Mouse (Mus musculus) C2C12 (cell line): ENCODE measurements around the gene Cep170b. TPM values are rescaled to one million over a fixed set of nuclear protein-coding genes. Genes with fewer than 3 reads are reported as not detected.

Source experiments
- H3K27me3 ChIP-seq: one replicate; pipeline ENCODE4 v1.6.1; 2011; ENCODE audit not compliant: control insufficient read depth, insufficient read depth, insufficient read length
- H3K36me3 ChIP-seq: one replicate; pipeline ENCODE4 v1.6.1; 2011; ENCODE audit not compliant: control insufficient read depth, insufficient read depth
- H3K4me3 ChIP-seq: one replicate; pipeline ENCODE4 v1.5.1; 2011; ENCODE audit warnings: mild to moderate bottlenecking, control low read depth; ENCODE audit not compliant: poor library complexity, insufficient read depth, severe bottlenecking
- H3K79me2 ChIP-seq: one replicate; pipeline ENCODE4 v1.6.1; 2011; ENCODE audit not compliant: control insufficient read depth, insufficient read depth
- H3K79me3 ChIP-seq: one replicate; pipeline ENCODE4 v1.6.1; 2011; ENCODE audit warnings: low read depth, control low read depth
- H3ac ChIP-seq: one replicate; pipeline ENCODE3; 2011; ENCODE audit warnings: low read depth; ENCODE audit not compliant: control insufficient read depth, insufficient read length
- CEBPB ChIP-seq: IDR thresholded peaks from one replicate; pipeline ENCODE4 v1.6.1; 2011; ENCODE audit warnings: low read depth, mild to moderate bottlenecking, control low read depth, moderate library complexity
- CTCF ChIP-seq: IDR thresholded peaks from one replicate; pipeline ENCODE4 v1.5.1; 2011; ENCODE audit not compliant: control insufficient read depth, insufficient read depth, insufficient read length
- FOSL1 ChIP-seq: IDR thresholded peaks from one replicate; pipeline ENCODE4 v1.8.0; 2011; ENCODE audit warnings: mild to moderate bottlenecking, low read length; ENCODE audit not compliant: poor library complexity, insufficient read depth, severe bottlenecking
- MAX ChIP-seq: IDR thresholded peaks from one replicate; pipeline ENCODE4 v1.6.1; 2011; ENCODE audit warnings: mild to moderate bottlenecking, control low read depth
- MYOD1 ChIP-seq: IDR thresholded peaks from one replicate; pipeline ENCODE4 v1.6.1; 2011; ENCODE audit warnings: low read depth; ENCODE audit not compliant: control insufficient read depth, insufficient read length
- MYOG ChIP-seq: IDR thresholded peaks from one replicate; pipeline ENCODE4 v1.6.1; 2011; ENCODE audit not compliant: control insufficient read depth, insufficient read length; ENCODE audit errors: extremely low read depth
- USF1 ChIP-seq: IDR thresholded peaks from one replicate; pipeline ENCODE4 v1.6.1; 2011; ENCODE audit warnings: low read depth, mild to moderate bottlenecking, control low read depth, moderate library complexity
- polyA plus RNA-seq: library from polyadenylated mRNA; unstranded; fragments of >200 nt; fragmentation: generic; extraction: Trizol; gene quantifications from one replicate; pipeline ENCODE4 v1.2.1, GENCODE M21; 2012; ENCODE audit warnings: missing spikeins

Cep170b gene
- polyA plus RNA-seq, 1 experiment: 33.3 TPM

DNA sequence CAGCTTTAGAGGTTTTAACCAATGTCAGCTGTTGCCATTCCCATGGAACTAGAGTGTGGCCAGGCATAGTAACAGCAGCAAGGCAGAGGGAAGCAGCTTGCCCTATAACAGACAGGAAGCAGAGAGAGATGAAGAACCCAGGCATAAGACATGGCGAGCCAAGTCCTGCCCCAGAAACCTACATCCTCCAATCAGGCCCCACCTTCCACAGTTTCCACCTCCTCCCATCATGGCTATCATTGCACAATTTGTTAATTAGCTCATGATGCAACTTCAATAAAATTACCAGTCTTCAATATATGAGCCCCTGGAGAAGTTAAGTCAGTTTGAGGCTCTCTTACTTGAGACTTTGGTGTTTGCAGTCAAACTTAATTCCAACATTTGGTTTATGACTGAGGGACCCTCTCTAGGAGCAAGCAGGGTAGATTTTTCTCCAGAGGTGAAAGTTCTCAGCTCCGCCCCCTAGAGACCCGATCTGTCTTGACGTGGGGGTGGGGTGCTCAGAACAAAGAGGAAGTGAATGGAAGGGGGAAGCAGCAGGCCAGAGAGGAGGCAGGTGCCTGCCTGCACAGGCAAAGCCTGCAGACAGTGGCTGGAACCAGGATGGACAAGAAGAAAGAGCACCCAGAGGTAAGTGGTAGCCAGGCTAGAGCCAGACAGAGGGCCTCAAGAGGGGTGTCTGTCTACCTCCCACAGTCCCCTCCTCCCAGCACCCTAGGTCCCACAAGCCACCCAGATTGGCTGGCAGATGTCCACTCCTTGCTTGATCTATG, 40.1 kb downstream of the Cep170b start, which contains the start of gene Pld4:
Gene Pld4, plus strand, starts transcription at position 502 of the 773 bp plus-strand sequence.
- no peaks in the 10 kb centered on the region for H3K79me2 ChIP-seq
- H3ac ChIP-seq: no peak within 1 kb of the TSS
- H3K36me3 ChIP-seq: no peaks in the 10 kb centered on the region
- no peak for TF ChIP-seq MYOG
- no peak for TF ChIP-seq CTCF
- no peak for TF ChIP-seq MYOD1
- no peak for TF ChIP-seq USF1
- TF ChIP-seq MAX: no peak
- no peak for TF ChIP-seq CEBPB
- no peak for TF ChIP-seq FOSL1
- H3K27me3 ChIP-seq: no peaks in the 10 kb centered on the region
- H3K79me3 ChIP-seq: no peaks in the 10 kb centered on the region
- H3K4me3 ChIP-seq: no peak within 1 kb of the TSS

DNA sequence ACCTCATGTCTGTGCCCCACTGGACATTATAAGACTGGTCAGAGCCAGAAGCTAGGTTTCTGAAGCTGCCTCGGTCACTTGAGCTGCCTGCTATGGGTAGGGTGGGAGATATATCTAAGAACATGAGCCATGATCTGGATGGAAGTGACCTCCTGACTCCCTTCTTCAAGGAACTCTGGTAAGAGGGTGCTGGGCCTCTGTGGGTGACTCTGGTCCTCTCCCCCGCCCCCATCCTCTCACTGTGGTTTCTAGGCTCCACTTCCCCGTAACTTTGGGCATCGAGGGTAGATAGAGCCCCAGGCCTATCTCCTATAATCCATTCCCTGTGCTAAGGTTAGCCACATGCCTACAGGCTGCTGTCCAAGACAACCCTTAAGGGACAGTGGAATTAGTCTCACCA, 41.2 kb downstream of the Cep170b start:
- Histone ChIP-seq H3K36me3 (no peaks in the 10 kb centered on the region), H3K79me2 (no peaks in the 10 kb centered on the region)
- TF ChIP-seq CEBPB (no peak), FOSL1 (no peak), MAX (no peak), CTCF (no peak), MYOG (no peak), MYOD1 (no peak), USF1 (no peak)

DNA sequence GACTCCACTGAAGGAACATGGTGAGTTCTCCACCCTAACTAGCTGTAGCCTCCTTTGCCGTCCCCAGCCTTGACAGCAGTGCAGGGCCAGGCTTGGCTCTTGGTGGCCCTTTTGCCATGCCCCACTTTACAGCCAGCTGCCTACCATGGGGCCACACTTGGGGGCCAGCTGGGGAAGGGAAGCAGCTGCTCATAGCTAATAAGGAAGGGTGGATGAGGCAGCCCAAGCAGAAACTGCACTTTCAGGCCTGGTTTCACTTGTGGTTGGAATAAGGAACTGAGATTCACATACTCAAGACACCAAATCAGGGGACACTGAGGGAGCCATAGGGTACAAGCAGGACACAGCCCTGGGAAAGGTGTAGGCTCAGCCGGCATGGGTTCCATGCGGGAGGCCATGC, 41.8 kb downstream of the Cep170b start:
- Histone ChIP-seq H3K79me2 (no peaks in the 10 kb centered on the region), H3K27me3 (no peaks in the 10 kb centered on the region), H3K4me3 (no peak overlapping the region), H3ac (no peak overlapping the region), H3K36me3 (no peaks in the 10 kb centered on the region), H3K79me3 (no peaks in the 10 kb centered on the region)
- no peak for TF ChIP-seq FOSL1
- TF ChIP-seq CTCF: no peak
- TF ChIP-seq USF1: no peak
- TF ChIP-seq CEBPB: no peak
- no peak for TF ChIP-seq MAX
- TF ChIP-seq MYOD1: no peak

More for the DNA sequence above, 41.2 kb downstream of the Cep170b start:
- Histone ChIP-seq H3K4me3 (no peak overlapping the region), H3K27me3 (no peaks in the 10 kb centered on the region), H3ac (no peak overlapping the region), H3K79me3 (no peaks in the 10 kb centered on the region)

DNA sequence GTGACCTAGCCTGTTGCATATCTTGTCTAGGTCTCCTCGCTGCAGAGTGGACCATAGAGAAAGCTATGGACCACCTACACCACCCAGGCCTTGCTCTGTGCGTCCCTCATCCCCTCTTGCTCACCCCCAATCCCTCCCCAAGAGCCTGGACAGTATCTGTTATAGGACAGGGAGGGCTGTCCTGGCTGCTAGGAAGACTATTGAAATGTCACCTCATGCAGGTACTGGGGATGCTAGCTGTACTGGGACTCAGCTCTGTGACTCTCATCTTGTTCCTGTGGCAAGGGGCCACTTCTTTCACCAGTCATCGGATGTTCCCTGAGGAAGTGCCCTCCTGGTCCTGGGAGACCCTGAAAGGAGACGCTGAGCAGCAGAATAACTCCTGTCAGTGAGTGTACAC, 42.9 kb downstream of the Cep170b start:
- Histone ChIP-seq H3K36me3 (no peaks in the 10 kb centered on the region), H3K4me3 (no peak overlapping the region), H3K79me2 (no peaks in the 10 kb centered on the region), H3K27me3 (no peaks in the 10 kb centered on the region), H3ac (no peak overlapping the region), H3K79me3 (no peaks in the 10 kb centered on the region)
- TF ChIP-seq CEBPB (no peak), MAX (no peak), CTCF (no peak), MYOD1 (no peak), FOSL1 (no peak), USF1 (no peak), MYOG (no peak)

DNA sequence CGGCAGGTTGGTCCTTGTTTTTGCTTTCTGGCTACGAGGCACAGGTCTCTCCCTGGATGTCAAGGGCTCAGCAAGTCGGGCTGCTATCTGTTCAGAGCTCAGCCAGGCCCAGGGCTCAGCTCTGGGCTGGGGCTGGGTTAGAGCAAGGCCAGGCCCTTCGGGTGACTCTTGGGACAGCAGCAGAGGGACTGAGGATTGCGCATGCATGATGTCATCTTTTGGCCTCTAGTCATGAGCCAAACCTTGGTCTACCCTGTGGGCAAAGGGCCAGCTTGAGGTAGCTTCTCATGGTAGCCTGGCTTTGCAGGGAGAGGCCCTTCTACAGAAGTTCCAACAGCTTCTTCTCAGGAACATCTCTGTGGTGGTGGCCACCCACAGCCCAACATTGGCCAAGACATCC, 43.9 kb downstream of the Cep170b start:
- no peaks in the 10 kb centered on the region for H3K27me3 ChIP-seq
- no peak for TF ChIP-seq MYOD1
- no peak for TF ChIP-seq USF1
- TF ChIP-seq MAX: no peak
- TF ChIP-seq CTCF: no peak
- TF ChIP-seq FOSL1: no peak
- no peak for TF ChIP-seq MYOG
- no peak for TF ChIP-seq CEBPB
- no peaks in the 10 kb centered on the region for H3K79me2 ChIP-seq
- H3K4me3 ChIP-seq: no peak overlapping the region
- no peaks in the 10 kb centered on the region for H3K36me3 ChIP-seq
- H3K79me3 ChIP-seq: no peaks in the 10 kb centered on the region
- H3ac ChIP-seq: no peak overlapping the region
